Mouse (Mus musculus) testis, adult 2 months (tissue): ENCODE data around the gene Hist1h2bp.
"Not testable (repeated sequence)": the region's sequence is repeated elsewhere in the genome, so short reads cannot be mapped to it uniquely, and the experiment has no call there.

ENCODE experiments used
- CTCF ChIP-seq: fragments of 200-500 bp; IDR thresholded peaks from 2 replicates; pipeline ENCODE4 v1.5.1; 2012; ENCODE audit warnings: low read depth, mild to moderate bottlenecking, inconsistent platforms, low read length, moderate library complexity; ENCODE audit not compliant: control insufficient read depth, insufficient read depth, insufficient replicate concordance
- POLR2A ChIP-seq: fragments of 200-500 bp; IDR thresholded peaks from 2 replicates; pipeline ENCODE4 v1.6.1; 2012; ENCODE audit warnings: low read depth, mild to moderate bottlenecking, inconsistent platforms, low read length, moderate library complexity; ENCODE audit not compliant: control insufficient read depth

DNA sequence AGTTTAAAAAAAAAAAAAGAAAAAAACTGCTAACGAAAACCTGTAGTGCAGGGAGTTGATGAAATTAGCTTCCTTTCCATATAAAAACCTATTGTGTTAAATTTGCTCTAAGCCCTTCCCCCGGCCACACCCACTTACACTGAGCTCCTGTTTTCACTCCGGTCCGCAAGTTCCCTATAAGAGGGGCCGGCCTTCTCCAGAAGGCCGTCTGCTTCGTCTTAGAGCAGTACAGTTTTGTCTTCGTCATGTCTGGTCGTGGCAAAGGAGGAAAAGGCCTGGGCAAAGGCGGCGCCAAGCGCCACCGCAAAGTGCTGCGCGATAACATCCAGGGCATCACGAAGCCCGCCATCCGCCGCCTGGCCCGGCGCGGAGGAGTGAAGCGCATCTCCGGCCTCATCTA, 24.3 kb downstream of the Hist1h2bp start, which contains the start of gene Hist1h4m:
- not testable (repeated sequence) for TF ChIP-seq CTCF, POLR2A
